8 mouse cellular contexts compared by ENCODE assay signal in genomic region chr2:125505006-125505745, GRCm38 (mm10). TPM values are rescaled to one million over a fixed set of nuclear protein-coding genes. Genes with fewer than 3 reads are reported as not detected.
DNase-seq lines count a peak whose midpoint lies in the region; ATAC-seq lines count a peak whose summit lies in the region.

Gene Gm9913, plus strand, starts transcription at chr2:125505089.

- H3K36me3 ChIP-seq in kidney, embryonic 15.5 days = no peaks in the 10 kb centered on the region
- no peaks in the 10 kb centered on the region for H3K36me3 ChIP-seq in lung, embryonic 15.5 days

- peak; percentile 18 to 43 for DNase-seq in left cerebral cortex, adult 18-20 months (ENCODE audit: low spot score in 2 of 2)
- DNase-seq in left cerebral cortex, adult 11 months (ENCODE audit: low spot score) = no peak
- DNase-seq in embryo, embryonic 11.5 days (ENCODE audit: low read depth, low spot score) = peak; percentile 23
- DNase-seq in heart, adult 18-20 months = peak; percentile 82 to 83
- peak; percentile 68 for DNase-seq in ovary, postnatal 36 days (ENCODE audit: low spot score)
- no peak for DNase-seq in thymus, postnatal 25 days

- peaks cover 15% of the 10 kb centered on the region for H3K4me1 ChIP-seq in kidney, embryonic 15.5 days
- peaks cover 12% of the 10 kb centered on the region; the same call in 1 of the 2 replicates for H3K4me1 ChIP-seq in lung, embryonic 15.5 days

- peak within 1 kb of the TSS; percentile 87 for H3K27ac ChIP-seq in kidney, embryonic 15.5 days
- peak within 1 kb of the TSS; percentile 89 for H3K27ac ChIP-seq in lung, embryonic 15.5 days

- peaks cover 14% of the 10 kb centered on the region for H3K27me3 ChIP-seq in kidney, embryonic 15.5 days
- 0 out of 2 replicates have a peak, but pooled peaks cover 10% of the 10 kb centered on the region for H3K27me3 ChIP-seq in lung, embryonic 15.5 days

- under 1% methylated on average over 45 of the region's 45 CpGs for WGBS in kidney, embryonic 15.5 days
- under 1% methylated on average over 45 of the region's 45 CpGs for WGBS in lung, embryonic 15.5 days

- no peaks in the 10 kb centered on the region for H3K9me3 ChIP-seq in kidney, embryonic 15.5 days (replicated peaks)
- H3K9me3 ChIP-seq in lung, embryonic 15.5 days = no peaks in the 10 kb centered on the region

- ATAC-seq in kidney, embryonic 15.5 days (replicated peaks; ENCODE audit: low FRiP score) = peak; percentile 60
- peak; percentile 40; the same call in 1 of the 2 replicates for ATAC-seq in lung, embryonic 15.5 days (ENCODE audit: borderline replicate concordance, extremely low read depth, low FRiP score, low TSS enrichment)

- peak within 1 kb of the TSS; percentile 70 for H3K9ac ChIP-seq in kidney, embryonic 15.5 days
- H3K9ac ChIP-seq in lung, embryonic 15.5 days = peak within 1 kb of the TSS; percentile 84

- peak within 1 kb of the TSS; percentile 59 for H3K4me3 ChIP-seq in kidney, embryonic 15.5 days (replicated peaks)
- peak within 1 kb of the TSS; percentile 57 for H3K4me3 ChIP-seq in lung, embryonic 15.5 days

- H3K4me2 ChIP-seq in kidney, embryonic 15.5 days = peak within 1 kb of the TSS; percentile 91
- peak within 1 kb of the TSS; percentile 92 for H3K4me2 ChIP-seq in lung, embryonic 15.5 days

RNA-seq across cellular contexts. Expression of gene Gm9913, which starts in this region (rescaled TPM):
- total RNA-seq in left cerebral cortex, adult 18-20 months (2021) = under 1 TPM; 0.12 to 0.16 TPM
- under 1 TPM; 0.30 to 0.41 TPM for total RNA-seq in heart, adult 18-20 months (2021)
- 0.19 and 0.42 TPM in 2 replicates for polyA plus RNA-seq in kidney, embryonic 15.5 days (2015; fragmentation: Nextera tagmentation; extraction: Ambion mirVana)
- 0.44 and 0.50 TPM in 2 replicates for polyA plus RNA-seq in lung, embryonic 15.5 days (2015; fragmentation: Nextera tagmentation; extraction: Ambion mirVana)

Comparison
In these comparisons a context has a peak if more than half of its experiments do, and no peak if none do; other contexts are left out.
1. Peak in DNase-seq in left cerebral cortex, adult 18-20 months; RNA of the gene not detected or under 1 TPM.
2. Peak in DNase-seq in heart, adult 18-20 months; RNA of the gene not detected or under 1 TPM.
3. Peak in ATAC-seq, H3K4me3 ChIP-seq, H3K27ac ChIP-seq, H3K9ac ChIP-seq and H3K4me2 ChIP-seq in kidney, embryonic 15.5 days; RNA of the gene not detected or under 1 TPM.
4. Peak in ATAC-seq, H3K4me3 ChIP-seq, H3K27ac ChIP-seq, H3K9ac ChIP-seq and H3K4me2 ChIP-seq in lung, embryonic 15.5 days; RNA of the gene not detected or under 1 TPM.
5. DNase-seq: peak in embryo, embryonic 11.5 days (single experiment) and ovary, postnatal 36 days (single experiment); none in left cerebral cortex, adult 11 months (single experiment) and thymus, postnatal 25 days (single experiment).